Mouse (Mus musculus): Measurements from ENCODE around the gene Rpl6. TPM values are rescaled to one million over a fixed set of nuclear protein-coding genes. Genes with fewer than 3 reads are reported as not detected.

The Rpl6 gene
- polyA plus RNA-seq (2015; fragmentation: Nextera tagmentation; extraction: Ambion mirVana) = 512 and 565 TPM in 2 replicates

DNA sequence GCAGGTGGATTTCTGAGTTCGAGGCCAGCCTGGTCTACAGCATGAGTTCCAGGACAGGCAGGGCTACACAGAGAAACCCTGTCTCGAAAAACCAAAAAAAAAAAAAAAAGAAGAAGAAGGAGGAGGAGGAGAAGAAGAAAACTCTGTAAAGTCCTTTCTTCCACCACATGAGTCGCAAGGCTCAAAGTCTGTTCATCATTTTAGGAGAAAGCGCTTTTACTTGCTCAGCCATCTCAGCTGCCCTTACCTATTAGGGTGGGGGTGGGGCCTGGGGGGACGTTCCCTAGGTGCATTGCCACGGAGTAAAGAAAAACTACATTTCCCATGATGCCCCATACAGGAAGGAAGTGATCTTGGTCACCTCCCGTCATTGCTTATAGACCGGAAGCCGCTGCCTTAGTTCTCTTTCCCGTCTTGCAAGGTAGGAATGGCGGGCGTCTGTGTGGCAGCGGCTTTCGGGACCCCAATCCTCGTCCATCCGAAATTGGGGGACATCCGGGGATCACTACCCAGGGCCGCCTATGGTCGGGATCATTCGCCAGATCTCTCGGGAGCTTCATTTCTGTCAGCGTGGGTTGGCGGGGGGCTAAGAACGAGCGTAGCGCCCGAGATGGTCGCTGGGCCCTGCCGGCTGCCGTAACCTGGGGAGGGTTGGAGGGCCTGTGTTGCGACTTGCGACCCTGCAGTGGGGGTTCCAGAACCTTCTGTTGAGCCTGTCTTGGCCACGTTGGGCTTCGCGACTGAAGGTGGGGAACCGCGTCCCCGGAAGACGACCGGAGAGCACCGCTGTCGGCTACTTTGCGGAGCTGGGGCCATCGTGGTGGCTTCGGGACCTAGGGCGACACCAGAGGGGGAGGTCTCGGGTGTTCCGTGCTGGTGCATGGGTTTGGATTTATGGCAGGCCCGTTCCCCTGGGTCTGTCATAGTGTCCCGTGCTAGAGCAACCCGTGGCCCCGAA, at the start of gene Rpl6:
Gene Rpl6 (plus strand): TSS at position 350 of the 958 bp plus-strand sequence.
- under 1% methylated on average over 51 of the region's 52 CpGs for WGBS

DNA sequence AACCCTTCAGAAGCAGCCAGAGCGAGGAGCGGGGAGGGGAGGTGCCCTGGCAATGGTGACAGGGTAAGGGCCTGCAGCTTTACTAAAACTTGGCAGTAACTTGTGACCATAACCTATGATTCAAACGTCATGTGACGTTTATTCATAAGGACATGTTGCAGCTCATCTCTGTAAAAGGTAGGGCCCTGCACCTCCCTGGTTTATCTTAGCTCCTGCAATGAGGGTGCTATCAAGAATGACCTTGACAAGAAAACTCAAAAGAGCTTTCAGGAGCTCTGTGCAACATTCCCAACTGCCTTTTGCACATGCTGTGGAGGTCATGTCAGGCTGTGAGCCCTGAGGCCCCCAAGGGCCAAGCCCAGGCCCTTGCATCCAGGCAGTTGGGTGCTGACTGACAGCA, 48.2 kb upstream of the Rpl6 start:
- Histone ChIP-seq H3K27ac (ENCODE audit: low read length) (no peak overlapping the region), H3K9me3 (ENCODE audit: control insufficient read depth, low read length) (no peaks in the 10 kb centered on the region), H3K4me1 (ENCODE audit: control insufficient read depth, insufficient read depth, low read length) (no peaks in the 10 kb centered on the region), H3K27me3 (replicated peaks; ENCODE audit: control insufficient read depth, insufficient read depth, low read length) (no peaks in the 10 kb centered on the region), H3K9ac (ENCODE audit: low read depth, low read length) (no peak overlapping the region), H3K4me3 (ENCODE audit: low read length) (no peak overlapping the region), H3K4me2 (ENCODE audit: low read depth, low read length) (no peak overlapping the region), H3K36me3 (ENCODE audit: control insufficient read depth, insufficient read depth, low read length) (peaks cover 11% of the 10 kb centered on the region)
- no peak for ATAC-seq
- WGBS = 92% methylated on average over 4 of the region's 4 CpGs

More for the DNA sequence above, at the start of gene Rpl6:
- ATAC-seq = peak; percentile 90
- H3K9me3 ChIP-seq (ENCODE audit: control insufficient read depth, low read length) = no peaks in the 10 kb centered on the region
- peak within 1 kb of the TSS; percentile 62 for H3K4me2 ChIP-seq (ENCODE audit: low read depth, low read length)
- H3K9ac ChIP-seq (ENCODE audit: low read depth, low read length) = peak within 1 kb of the TSS; percentile 94
- peaks cover 21% of the 10 kb centered on the region for H3K4me1 ChIP-seq (ENCODE audit: control insufficient read depth, insufficient read depth, low read length)
- peaks cover 15% of the 10 kb centered on the region for H3K36me3 ChIP-seq (ENCODE audit: control insufficient read depth, insufficient read depth, low read length)
- H3K27ac ChIP-seq (ENCODE audit: low read length) = peak within 1 kb of the TSS; percentile 50
- no peaks in the 10 kb centered on the region for H3K27me3 ChIP-seq (replicated peaks; ENCODE audit: control insufficient read depth, insufficient read depth, low read length)
- peak within 1 kb of the TSS; percentile 76 for H3K4me3 ChIP-seq (ENCODE audit: low read length)

DNA sequence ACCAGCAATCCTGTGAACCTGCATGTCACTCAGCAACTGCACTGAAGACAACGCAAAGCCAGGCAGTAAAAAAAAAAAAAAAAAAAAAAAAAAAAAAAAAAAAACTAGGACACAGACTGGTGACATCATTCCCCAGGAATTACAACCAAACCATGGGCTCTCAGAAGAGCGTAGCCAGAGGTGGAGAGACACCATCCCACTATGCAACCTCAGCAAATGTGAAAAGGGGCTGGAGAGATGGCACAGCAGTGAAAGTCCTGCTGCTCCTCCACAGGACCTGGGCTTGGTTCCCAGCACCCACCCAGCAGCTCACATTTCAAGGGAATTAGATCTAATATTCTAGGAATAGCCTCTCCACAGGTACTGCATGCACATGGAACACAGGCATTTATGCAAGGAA, 47.3 kb upstream of the Rpl6 start:
- ATAC-seq = no peak
- H3K4me2 ChIP-seq (ENCODE audit: low read depth, low read length) = no peak overlapping the region
- H3K36me3 ChIP-seq (ENCODE audit: control insufficient read depth, insufficient read depth, low read length) = peaks cover 13% of the 10 kb centered on the region
- no peak overlapping the region for H3K4me3 ChIP-seq (ENCODE audit: low read length)
- no peak overlapping the region for H3K27ac ChIP-seq (ENCODE audit: low read length)
- 42% methylated on average over 2 of the region's 2 CpGs for WGBS
- no peaks in the 10 kb centered on the region for H3K9me3 ChIP-seq (ENCODE audit: control insufficient read depth, low read length)
- H3K4me1 ChIP-seq (ENCODE audit: control insufficient read depth, insufficient read depth, low read length) = no peaks in the 10 kb centered on the region
- H3K9ac ChIP-seq (ENCODE audit: low read depth, low read length) = no peak overlapping the region
- H3K27me3 ChIP-seq (replicated peaks; ENCODE audit: control insufficient read depth, insufficient read depth, low read length) = no peaks in the 10 kb centered on the region

DNA sequence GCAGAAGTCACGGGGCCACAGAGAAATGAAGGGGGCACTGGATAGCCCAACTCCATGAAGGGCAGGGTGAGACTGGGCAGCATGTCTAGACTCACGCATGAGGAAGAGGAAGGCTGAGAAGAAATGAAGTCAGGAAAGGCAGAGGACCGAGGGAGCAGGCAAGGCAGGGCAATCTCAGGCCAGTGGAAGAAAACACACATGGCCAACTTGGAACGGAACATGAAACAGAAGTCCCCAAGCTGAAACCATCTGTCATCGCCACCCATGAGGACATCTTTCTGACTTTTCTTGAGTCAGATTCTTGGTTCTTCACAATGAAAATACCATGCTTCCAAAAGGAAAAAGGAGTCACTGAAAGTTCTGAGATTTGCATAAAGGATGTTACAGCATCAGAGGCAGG, 46.8 kb upstream of the Rpl6 start:
- no peak overlapping the region for H3K9ac ChIP-seq (ENCODE audit: low read depth, low read length)
- H3K27me3 ChIP-seq (replicated peaks; ENCODE audit: control insufficient read depth, insufficient read depth, low read length) = no peaks in the 10 kb centered on the region
- H3K36me3 ChIP-seq (ENCODE audit: control insufficient read depth, insufficient read depth, low read length) = peaks cover 15% of the 10 kb centered on the region
- no peak overlapping the region for H3K27ac ChIP-seq (ENCODE audit: low read length)
- no peaks in the 10 kb centered on the region for H3K4me1 ChIP-seq (ENCODE audit: control insufficient read depth, insufficient read depth, low read length)
- no peak overlapping the region for H3K4me2 ChIP-seq (ENCODE audit: low read depth, low read length)
- no peak for ATAC-seq
- WGBS = 97% methylated on average over 5 of the region's 5 CpGs
- no peaks in the 10 kb centered on the region for H3K9me3 ChIP-seq (ENCODE audit: control insufficient read depth, low read length)
- H3K4me3 ChIP-seq (ENCODE audit: low read length) = no peak overlapping the region

DNA sequence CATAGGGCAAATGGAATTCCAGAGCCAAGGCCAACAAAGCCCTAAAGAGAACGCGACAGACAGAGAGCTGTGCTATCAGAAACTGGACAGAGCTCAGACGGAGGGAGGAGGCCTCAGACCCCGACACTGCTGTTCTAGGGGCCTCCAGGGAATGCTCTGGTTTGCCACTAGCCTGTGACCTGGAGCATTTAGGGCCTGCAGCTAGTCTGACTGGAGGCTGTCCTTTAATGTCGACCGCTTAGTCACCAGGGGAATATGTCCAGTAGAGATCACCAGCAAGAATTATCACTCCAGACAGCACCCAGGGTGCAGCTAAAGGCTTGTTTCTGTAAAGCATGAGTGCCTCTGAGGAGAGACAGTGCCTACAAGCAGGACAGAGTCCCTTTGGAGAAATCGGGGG, 45.3 kb upstream of the Rpl6 start:
- Histone ChIP-seq H3K36me3 (ENCODE audit: control insufficient read depth, insufficient read depth, low read length) (peaks cover 15% of the 10 kb centered on the region), H3K27me3 (replicated peaks; ENCODE audit: control insufficient read depth, insufficient read depth, low read length) (no peaks in the 10 kb centered on the region), H3K4me2 (ENCODE audit: low read depth, low read length) (no peak overlapping the region), H3K4me3 (ENCODE audit: low read length) (no peak overlapping the region), H3K9ac (ENCODE audit: low read depth, low read length) (no peak overlapping the region), H3K9me3 (ENCODE audit: control insufficient read depth, low read length) (no peaks in the 10 kb centered on the region), H3K4me1 (ENCODE audit: control insufficient read depth, insufficient read depth, low read length) (no peaks in the 10 kb centered on the region), H3K27ac (ENCODE audit: low read length) (no peak overlapping the region)
- no peak for ATAC-seq
- WGBS = 86% methylated on average over 7 of the region's 7 CpGs

DNA sequence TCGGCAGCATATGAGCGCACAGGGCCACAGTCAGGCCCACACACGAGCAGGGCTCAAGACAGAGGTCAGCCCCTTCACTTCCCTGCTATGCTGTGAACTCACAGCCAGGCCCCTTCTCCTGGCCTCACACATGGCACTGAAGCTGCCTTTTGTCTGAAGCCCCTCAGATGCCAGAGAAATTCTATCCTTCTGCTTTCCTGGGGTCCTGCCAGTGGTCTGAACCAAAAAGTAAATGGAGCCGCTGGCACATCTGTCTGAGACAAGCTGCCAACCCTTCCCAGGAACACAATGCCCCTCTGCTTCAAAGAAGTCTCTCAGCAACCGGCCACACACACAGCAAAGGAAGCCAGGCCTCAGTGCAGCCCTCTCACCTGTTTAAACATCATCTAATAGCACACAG, 42.0 kb upstream of the Rpl6 start:
- 83% methylated on average over 5 of the region's 5 CpGs for WGBS
- Histone ChIP-seq H3K9me3 (ENCODE audit: control insufficient read depth, low read length) (no peaks in the 10 kb centered on the region), H3K9ac (ENCODE audit: low read depth, low read length) (no peak overlapping the region), H3K27me3 (replicated peaks; ENCODE audit: control insufficient read depth, insufficient read depth, low read length) (no peaks in the 10 kb centered on the region), H3K36me3 (ENCODE audit: control insufficient read depth, insufficient read depth, low read length) (peaks cover 18% of the 10 kb centered on the region), H3K4me1 (ENCODE audit: control insufficient read depth, insufficient read depth, low read length) (no peaks in the 10 kb centered on the region), H3K4me2 (ENCODE audit: low read depth, low read length) (no peak overlapping the region), H3K4me3 (ENCODE audit: low read length) (no peak overlapping the region), H3K27ac (ENCODE audit: low read length) (no peak overlapping the region)
- ATAC-seq = no peak

DNA sequence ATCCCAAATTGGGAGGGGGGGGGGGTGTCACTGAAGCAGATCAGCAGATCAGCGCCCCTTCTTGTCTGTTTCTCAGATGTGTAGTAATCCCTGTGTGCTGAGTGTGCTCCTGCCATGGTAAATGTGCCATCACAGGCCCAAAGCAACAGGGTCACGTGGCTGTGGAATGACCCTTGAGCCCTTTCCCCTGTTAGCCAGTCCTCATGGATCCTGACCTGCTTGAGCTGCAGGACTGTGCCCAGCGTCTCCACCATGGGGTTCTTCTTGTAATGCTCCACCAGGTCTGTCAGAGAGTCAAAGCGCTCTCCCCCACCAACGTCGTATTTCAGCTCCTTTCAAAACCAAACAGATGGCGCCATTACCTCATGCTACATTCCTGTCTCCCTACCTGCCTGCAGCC, 41.4 kb upstream of the Rpl6 start:
- Histone ChIP-seq H3K27me3 (replicated peaks; ENCODE audit: control insufficient read depth, insufficient read depth, low read length) (no peaks in the 10 kb centered on the region), H3K9me3 (ENCODE audit: control insufficient read depth, low read length) (no peaks in the 10 kb centered on the region), H3K36me3 (ENCODE audit: control insufficient read depth, insufficient read depth, low read length) (peaks cover 16% of the 10 kb centered on the region; the same call in 1 of the 2 replicates), H3K4me3 (ENCODE audit: low read length) (no peak overlapping the region), H3K4me2 (ENCODE audit: low read depth, low read length) (no peak overlapping the region), H3K9ac (ENCODE audit: low read depth, low read length) (no peak overlapping the region), H3K27ac (ENCODE audit: low read length) (no peak overlapping the region), H3K4me1 (ENCODE audit: control insufficient read depth, insufficient read depth, low read length) (no peaks in the 10 kb centered on the region)
- WGBS = 77% methylated on average over 7 of the region's 7 CpGs
- no peak for ATAC-seq

DNA sequence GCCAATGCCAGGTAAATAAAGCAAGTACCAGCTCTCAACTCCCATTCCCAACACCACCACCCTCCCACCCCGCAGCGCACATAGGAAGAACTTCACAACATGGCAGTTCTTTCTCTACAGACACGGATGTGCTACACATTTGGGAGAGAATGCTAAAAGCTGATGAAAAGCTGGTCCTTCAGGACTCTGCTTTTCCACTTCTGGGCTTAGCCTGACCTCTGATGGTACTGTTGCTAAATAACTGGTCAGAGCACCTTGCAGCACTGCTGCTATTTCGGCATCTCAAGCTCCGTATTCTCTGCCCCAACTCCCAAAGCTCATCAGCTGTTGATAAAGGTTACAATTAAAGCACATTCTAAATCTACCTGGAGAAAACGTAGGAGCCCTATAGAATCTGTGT, 37.4 kb upstream of the Rpl6 start:
- H3K27me3 ChIP-seq (replicated peaks; ENCODE audit: control insufficient read depth, insufficient read depth, low read length) = no peaks in the 10 kb centered on the region
- no peak overlapping the region for H3K9ac ChIP-seq (ENCODE audit: low read depth, low read length)
- no peak overlapping the region for H3K4me3 ChIP-seq (ENCODE audit: low read length)
- H3K9me3 ChIP-seq (ENCODE audit: control insufficient read depth, low read length) = no peaks in the 10 kb centered on the region
- WGBS = 97% methylated on average over 6 of the region's 6 CpGs
- H3K36me3 ChIP-seq (ENCODE audit: control insufficient read depth, insufficient read depth, low read length) = peaks cover 15% of the 10 kb centered on the region; the same call in 1 of the 2 replicates
- no peak for ATAC-seq
- H3K4me2 ChIP-seq (ENCODE audit: low read depth, low read length) = no peak overlapping the region
- H3K27ac ChIP-seq (ENCODE audit: low read length) = no peak overlapping the region
- H3K4me1 ChIP-seq (ENCODE audit: control insufficient read depth, insufficient read depth, low read length) = no peaks in the 10 kb centered on the region

DNA sequence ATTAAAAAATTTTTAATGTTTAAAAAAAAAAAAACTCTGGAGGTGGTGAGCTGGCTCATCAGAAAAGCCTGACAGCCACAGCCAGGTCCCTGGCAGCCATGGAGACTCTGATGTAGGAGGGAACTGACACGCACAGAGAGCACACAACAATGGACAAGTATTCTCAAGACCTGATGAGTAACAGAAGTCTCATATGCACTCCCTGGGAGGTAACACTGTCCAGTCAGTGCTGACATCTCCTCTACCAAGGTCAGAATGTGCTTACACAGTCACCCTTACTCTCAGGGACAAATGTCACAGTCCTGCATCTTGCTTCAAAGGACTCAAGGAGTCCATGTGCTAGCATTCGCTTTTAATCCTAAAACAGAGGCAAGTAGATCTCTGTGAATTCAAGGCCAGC, 34.7 kb upstream of the Rpl6 start:
- H3K36me3 ChIP-seq (ENCODE audit: control insufficient read depth, insufficient read depth, low read length) = peaks cover 6% of the 10 kb centered on the region; the same call in 1 of the 2 replicates
- H3K27ac ChIP-seq (ENCODE audit: low read length) = no peak overlapping the region
- no peaks in the 10 kb centered on the region for H3K9me3 ChIP-seq (ENCODE audit: control insufficient read depth, low read length)
- 93% methylated on average over 2 of the region's 2 CpGs for WGBS
- H3K4me1 ChIP-seq (ENCODE audit: control insufficient read depth, insufficient read depth, low read length) = no peaks in the 10 kb centered on the region
- ATAC-seq = no peak
- H3K4me3 ChIP-seq (ENCODE audit: low read length) = no peak overlapping the region
- H3K4me2 ChIP-seq (ENCODE audit: low read depth, low read length) = no peak overlapping the region
- no peak overlapping the region for H3K9ac ChIP-seq (ENCODE audit: low read depth, low read length)
- no peaks in the 10 kb centered on the region for H3K27me3 ChIP-seq (replicated peaks; ENCODE audit: control insufficient read depth, insufficient read depth, low read length)
